In the genomic region with DNA sequence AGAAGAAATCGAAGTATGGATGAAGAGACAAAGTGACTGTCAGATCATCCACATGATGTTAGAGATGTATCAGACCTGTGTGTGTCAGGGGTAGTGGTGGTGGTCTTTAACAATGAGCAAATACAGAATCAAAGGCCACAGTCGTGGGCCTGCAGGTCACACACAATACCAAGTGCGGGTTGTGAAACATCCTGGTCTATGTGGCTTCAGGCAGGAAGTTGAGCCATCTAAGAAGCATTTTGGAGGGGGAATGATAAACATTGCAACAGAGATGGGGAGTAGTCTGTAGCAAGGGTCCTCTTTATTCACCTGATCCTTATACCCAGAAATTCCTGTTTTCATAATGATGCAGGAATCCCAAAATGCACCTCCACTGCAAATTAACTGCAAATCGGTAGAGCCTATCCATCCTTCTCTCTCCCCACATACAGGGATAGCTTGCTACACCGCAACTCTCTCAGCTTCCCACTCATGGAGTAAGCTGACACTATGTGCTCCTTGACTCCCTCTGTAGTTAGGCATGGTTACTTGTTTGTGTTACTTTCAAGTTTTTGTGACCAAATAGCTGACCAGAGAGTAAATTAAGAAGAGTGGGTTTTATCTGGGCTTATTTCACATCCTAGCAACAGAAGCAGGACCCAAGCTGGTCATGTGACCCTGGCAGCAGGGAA, we compare ENCODE assay signal across 21 mouse cellular contexts.
DNase-seq lines count a peak whose midpoint lies in the region; ATAC-seq and TF ChIP-seq lines count a peak whose summit lies in the region.
"Had no signal": no experiment of that assay in that cellular context is flagged by ENCODE, and none has a peak within 500 bp of the region (broad histone marks: within the 10 kb centered on the region; RNA-seq: fewer than 3 reads in every experiment).

No protein-coding gene starts in this region.

- WGBS in kidney, postnatal 0 days, result 72% methylated on average over 5 of the region's 5 CpGs
- 83% methylated on average over 5 of the region's 5 CpGs for whole genome bisulfite sequencing in midbrain, embryonic 11.5 days
- WGBS in midbrain, postnatal 0 days, result 78% methylated on average over 5 of the region's 5 CpGs
- WGBS in embryonic facial prominence, embryonic 10.5 days, result 87% methylated on average over 5 of the region's 5 CpGs

- H3K9ac ChIP-seq in kidney, postnatal 0 days (ENCODE audit: low read depth, low read length), result no peak overlapping the region
- no peak overlapping the region for H3K9ac ChIP-seq in midbrain, embryonic 11.5 days (ENCODE audit: low read length)
- H3K9ac ChIP-seq in midbrain, postnatal 0 days (replicated peaks; ENCODE audit: low read length, poor library complexity, severe bottlenecking), result no peak overlapping the region
- H3K9ac ChIP-seq: hindbrain, embryonic 13.5 days; kidney, embryonic 15.5 days; lung, embryonic 15.5 days; midbrain, embryonic 13.5 days had no signal

- ATAC-seq in kidney, postnatal 0 days (replicated peaks; ENCODE audit: low FRiP score, low read depth), result no peak
- no peak for ATAC-seq in midbrain, embryonic 11.5 days (ENCODE audit: low FRiP score)
- ATAC-seq in midbrain, postnatal 0 days (ENCODE audit: low FRiP score), result no peak
- ATAC-seq in megakaryocyte progenitor cell, adult 5-6 weeks (replicated peaks; ENCODE audit: poor library complexity), result peak; percentile 89
- ATAC-seq: midbrain, embryonic 13.5 days had no signal

- H3K36me3 ChIP-seq in kidney, postnatal 0 days (ENCODE audit: insufficient read depth, low read length), result no peaks in the 10 kb centered on the region
- no peaks in the 10 kb centered on the region for H3K36me3 ChIP-seq in midbrain, embryonic 11.5 days (ENCODE audit: control insufficient read depth, insufficient read depth, low read length)
- H3K36me3 ChIP-seq in midbrain, postnatal 0 days (ENCODE audit: insufficient read depth, low read length), result no peaks in the 10 kb centered on the region
- no peaks in the 10 kb centered on the region for H3K36me3 ChIP-seq in embryonic facial prominence, embryonic 10.5 days (replicated peaks)
- H3K36me3 ChIP-seq: hindbrain, embryonic 13.5 days; kidney, embryonic 15.5 days; limb, embryonic 10.5 days; lung, embryonic 15.5 days; midbrain, embryonic 13.5 days had no signal

- no peak for TF ChIP-seq CTCF in kidney, postnatal 0 days (IDR thresholded peaks at IDR 0.05; ENCODE audit: low read depth)
- TF ChIP-seq CTCF in midbrain, postnatal 0 days (IDR thresholded peaks at IDR 0.05), result no peak

- no peaks in the 10 kb centered on the region for H3K4me1 ChIP-seq in kidney, postnatal 0 days (replicated peaks; ENCODE audit: insufficient read depth, low read length)
- H3K4me1 ChIP-seq in midbrain, embryonic 11.5 days (ENCODE audit: control insufficient read depth, insufficient read depth, low read length), result peaks cover 13% of the 10 kb centered on the region
- H3K4me1 ChIP-seq in midbrain, postnatal 0 days (ENCODE audit: insufficient read depth, low read length), result no peaks in the 10 kb centered on the region; the same call in 1 of the 2 replicates
- peaks cover 16% of the 10 kb centered on the region for H3K4me1 ChIP-seq in embryonic facial prominence, embryonic 10.5 days

- peak; percentile 53 for DNase-seq in kidney, postnatal 0 days (ENCODE audit: low spot score)
- no peak for DNase-seq in kidney, postnatal 25 days
- DNase-seq in midbrain, embryonic 11.5 days (ENCODE audit: low spot score, missing footprints), result peak; percentile 62
- no peak for DNase-seq in midbrain, postnatal 0 days (ENCODE audit: low spot score)
- DNase-seq in thymus, postnatal 0 days (ENCODE audit: low spot score), result no peak
- DNase-seq in embryonic facial prominence, embryonic 10.5 days (ENCODE audit: low spot score), result no peak
- DNase-seq: adrenal gland, adult 8-10 months; cerebellum, adult 8-10 months; gastrocnemius, postnatal 36 days; kidney, adult 11 months; layer of hippocampus, adult 9-11 months; right cerebral cortex, adult 18-20 months; right cerebral cortex, postnatal 4 days; thymus, postnatal 25 days had no signal

- H3K27ac ChIP-seq in kidney, postnatal 0 days, result no peak overlapping the region
- H3K27ac ChIP-seq in midbrain, embryonic 11.5 days (ENCODE audit: low read depth, low read length), result no peak overlapping the region
- H3K27ac ChIP-seq in midbrain, postnatal 0 days (ENCODE audit: low read depth, low read length), result no peak overlapping the region
- no peak overlapping the region for H3K27ac ChIP-seq in embryonic facial prominence, embryonic 10.5 days (replicated peaks)
- H3K27ac ChIP-seq: hindbrain, embryonic 13.5 days; kidney, embryonic 15.5 days; limb, embryonic 10.5 days; lung, embryonic 15.5 days; macrophage; midbrain, embryonic 13.5 days had no signal

- H3K4me2 ChIP-seq in kidney, postnatal 0 days (ENCODE audit: low read length), result no peak overlapping the region
- H3K4me2 ChIP-seq in midbrain, embryonic 11.5 days, result no peak overlapping the region
- no peak overlapping the region for H3K4me2 ChIP-seq in midbrain, postnatal 0 days (ENCODE audit: low read depth, low read length, poor library complexity, severe bottlenecking)
- H3K4me2 ChIP-seq: hindbrain, embryonic 13.5 days; kidney, embryonic 15.5 days; lung, embryonic 15.5 days; midbrain, embryonic 13.5 days had no signal

- H3K9me3 ChIP-seq in kidney, postnatal 0 days (replicated peaks; ENCODE audit: low read length), result no peaks in the 10 kb centered on the region
- H3K9me3 ChIP-seq in midbrain, embryonic 11.5 days (ENCODE audit: control insufficient read depth, low read length), result no peaks in the 10 kb centered on the region
- H3K9me3 ChIP-seq in midbrain, postnatal 0 days (ENCODE audit: low read length), result no peaks in the 10 kb centered on the region
- no peaks in the 10 kb centered on the region for H3K9me3 ChIP-seq in embryonic facial prominence, embryonic 10.5 days
- H3K9me3 ChIP-seq: hindbrain, embryonic 13.5 days; kidney, embryonic 15.5 days; limb, embryonic 10.5 days; lung, embryonic 15.5 days; midbrain, embryonic 13.5 days had no signal

- H3K27me3 ChIP-seq in kidney, postnatal 0 days (ENCODE audit: insufficient read depth, low read length), result no peaks in the 10 kb centered on the region
- no peaks in the 10 kb centered on the region for H3K27me3 ChIP-seq in midbrain, embryonic 11.5 days (ENCODE audit: control insufficient read depth, insufficient read depth, low read length)
- 0 out of 2 replicates have a peak, but pooled peaks cover 5% of the 10 kb centered on the region for H3K27me3 ChIP-seq in midbrain, postnatal 0 days (ENCODE audit: insufficient read depth, low read length)
- no peaks in the 10 kb centered on the region for H3K27me3 ChIP-seq in embryonic facial prominence, embryonic 10.5 days (replicated peaks; ENCODE audit: low read depth, poor library complexity, severe bottlenecking)
- H3K27me3 ChIP-seq: hindbrain, embryonic 13.5 days; kidney, embryonic 15.5 days; lung, embryonic 15.5 days; midbrain, embryonic 13.5 days had no signal

- H3K4me3 ChIP-seq in kidney, postnatal 0 days (replicated peaks; ENCODE audit: low read depth, low read length), result no peak overlapping the region
- no peak overlapping the region for H3K4me3 ChIP-seq in midbrain, embryonic 11.5 days (ENCODE audit: low read depth, low read length)
- no peak overlapping the region for H3K4me3 ChIP-seq in midbrain, postnatal 0 days (ENCODE audit: low read depth, low read length)
- no peak overlapping the region for H3K4me3 ChIP-seq in embryonic facial prominence, embryonic 10.5 days
- H3K4me3 ChIP-seq: hindbrain, embryonic 13.5 days; kidney, embryonic 15.5 days; limb, embryonic 10.5 days; lung, embryonic 15.5 days; midbrain, embryonic 13.5 days had no signal

Comparison
In these comparisons a context has a peak if more than half of its experiments do, and no peak if none do; other contexts are left out.
1. DNase-seq: peak in kidney, postnatal 0 days (single experiment) and midbrain, embryonic 11.5 days (single experiment); none in kidney, postnatal 25 days (0 of 2), midbrain, postnatal 0 days (single experiment), thymus, postnatal 0 days (single experiment) and embryonic facial prominence, embryonic 10.5 days (single experiment).